Mouse (Mus musculus) layer of hippocampus, adult 9-11 months (tissue): Measurements from ENCODE around the gene Sp110.
"Not testable (repeated sequence)": the region's sequence is repeated elsewhere in the genome, so short reads cannot be mapped to it uniquely, and the experiment has no call there.

ENCODE experiments used
- DNase-seq: peaks from one replicate; pipeline ENCODE4 v3.0.0; 2022

The Sp110 gene

GRCm38 (mm10) chr1:85543818-85544217, 54.8 kb downstream of the Sp110 start:
- not testable (repeated sequence) for DNase-seq

GRCm38 (mm10) chr1:85528451-85529110, 70.0 kb downstream of the Sp110 start:
- not testable (repeated sequence) for DNase-seq
